Mouse (Mus musculus) cerebellum, postnatal 25 days (tissue): ENCODE measurements at regions not wholly inside any gene's neighbourhood (a gene's known extent, or its start where the extent isn't known, plus 50 kb on each side); places are given as distances from the start of the nearest gene placed in this dataset.

Experiments used
- DNase-seq, 2 experiments: peaks; one replicate each; pipeline ENCODE4 v3.0.0; 2021; ENCODE audit warnings: mixed read lengths in 2 of 2

- peak in 1 of 2 experiments; percentile 21 for DNase-seq
Observed at GRCm38 (mm10) chrX:4899187-4899586, 52.7 kb upstream of the Btbd35f27 start.
